Mouse (Mus musculus): ENCODE measurements around the gene Negr1. TPM values are rescaled to one million over a fixed set of nuclear protein-coding genes. Genes with fewer than 3 reads are reported as not detected.

Gene Negr1
- polyA plus RNA-seq, 1 experiment from 2014 or later: 31.6 TPM

DNA sequence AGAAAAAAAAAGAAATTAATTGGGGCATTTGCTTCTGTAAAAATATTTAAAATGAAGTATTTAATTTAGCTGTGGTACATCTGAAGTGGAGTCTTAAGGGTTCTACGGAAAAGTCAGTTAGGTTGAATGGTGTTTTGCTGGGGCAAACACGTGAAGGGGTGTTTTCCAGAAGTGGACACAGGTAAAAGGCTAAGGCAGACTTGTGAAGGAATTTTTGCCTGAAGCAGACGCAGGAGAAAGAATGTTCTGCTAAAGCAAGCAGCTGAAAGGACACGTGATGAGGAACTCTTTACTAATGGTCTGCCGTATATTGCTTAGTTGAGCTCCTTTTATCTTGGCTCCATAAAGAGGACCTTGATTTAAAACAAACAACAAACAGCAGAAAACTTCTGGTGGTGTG lies 148.6 kb downstream of the Negr1 start:
- H3K9ac ChIP-seq: no peak overlapping the region
- 87% methylated on average over 5 of the region's 5 CpGs for WGBS
- no peaks in the 10 kb centered on the region for H3K36me3 ChIP-seq
- no peak for ATAC-seq (ENCODE audit: low FRiP score)
- no peak overlapping the region for H3K4me2 ChIP-seq
- no peaks in the 10 kb centered on the region for H3K4me1 ChIP-seq (replicated peaks)
- H3K4me3 ChIP-seq: no peak overlapping the region
- H3K27ac ChIP-seq: no peak overlapping the region
- H3K9me3 ChIP-seq: no peaks in the 10 kb centered on the region
- H3K27me3 ChIP-seq: no peaks in the 10 kb centered on the region

GRCm38 (mm10) chr3:156710693-156711092 lies 149.1 kb downstream of the Negr1 start:
- 84% methylated on average over 4 of the region's 4 CpGs for WGBS
- no peaks in the 10 kb centered on the region for H3K27me3 ChIP-seq
- no peaks in the 10 kb centered on the region for H3K36me3 ChIP-seq
- H3K27ac ChIP-seq: no peak overlapping the region
- H3K4me1 ChIP-seq (replicated peaks): no peaks in the 10 kb centered on the region
- ATAC-seq (ENCODE audit: low FRiP score): no peak
- H3K4me2 ChIP-seq: no peak overlapping the region
- no peak overlapping the region for H3K9ac ChIP-seq
- H3K9me3 ChIP-seq: no peaks in the 10 kb centered on the region
- no peak overlapping the region for H3K4me3 ChIP-seq

DNA sequence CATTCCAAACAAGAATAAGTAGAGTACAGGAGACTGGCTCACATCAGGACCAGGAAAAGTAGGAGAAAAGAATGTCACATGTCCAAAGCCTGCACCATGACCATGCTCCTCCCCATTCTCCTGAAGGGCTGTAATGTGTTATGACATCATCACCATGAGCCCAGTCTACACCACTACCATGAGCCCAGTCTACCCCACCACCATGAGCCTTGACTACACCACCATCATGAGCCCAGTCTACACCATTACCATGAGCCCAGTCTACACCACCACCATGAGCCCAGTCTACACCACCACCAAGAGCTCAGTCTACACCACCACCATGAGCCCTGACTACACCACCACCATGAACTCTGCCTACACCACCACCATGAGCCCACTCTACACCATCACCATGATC lies 174.7 kb downstream of the Negr1 start:
- Histone ChIP-seq H3K4me3 (no peak overlapping the region), H3K4me1 (replicated peaks) (no peaks in the 10 kb centered on the region), H3K9ac (no peak overlapping the region), H3K9me3 (no peaks in the 10 kb centered on the region), H3K4me2 (no peak overlapping the region), H3K36me3 (no peaks in the 10 kb centered on the region), H3K27ac (no peak overlapping the region), H3K27me3 (no peaks in the 10 kb centered on the region)
- 0 out of 2 replicates have a peak, but pooled peaks have one; percentile 32 for ATAC-seq (ENCODE audit: low FRiP score)

GRCm38 (mm10) chr3:156739529-156739928 lies 177.9 kb downstream of the Negr1 start:
- Histone ChIP-seq H3K27me3 (no peaks in the 10 kb centered on the region), H3K4me2 (no peak overlapping the region), H3K9me3 (no peaks in the 10 kb centered on the region), H3K4me1 (replicated peaks) (no peaks in the 10 kb centered on the region), H3K9ac (no peak overlapping the region), H3K27ac (no peak overlapping the region), H3K4me3 (no peak overlapping the region), H3K36me3 (no peaks in the 10 kb centered on the region)
- ATAC-seq (ENCODE audit: low FRiP score): no peak
- WGBS: 78% methylated on average over 3 of the region's 3 CpGs

- no peak overlapping the region for H3K9ac ChIP-seq
- H3K4me1 ChIP-seq (replicated peaks): no peaks in the 10 kb centered on the region; the same call in 1 of the 2 replicates
- H3K4me3 ChIP-seq: no peak overlapping the region
- ATAC-seq (ENCODE audit: low FRiP score): no peak
- H3K9me3 ChIP-seq: no peaks in the 10 kb centered on the region
- H3K27ac ChIP-seq: no peak overlapping the region
- H3K4me2 ChIP-seq: no peak overlapping the region
- H3K27me3 ChIP-seq: no peaks in the 10 kb centered on the region
- no peaks in the 10 kb centered on the region for H3K36me3 ChIP-seq
- 91% methylated on average over 1 of the region's 1 CpGs for WGBS
These were observed 181.7 kb downstream of the Negr1 start for GRCm38 (mm10) chr3:156743266-156743665.

DNA sequence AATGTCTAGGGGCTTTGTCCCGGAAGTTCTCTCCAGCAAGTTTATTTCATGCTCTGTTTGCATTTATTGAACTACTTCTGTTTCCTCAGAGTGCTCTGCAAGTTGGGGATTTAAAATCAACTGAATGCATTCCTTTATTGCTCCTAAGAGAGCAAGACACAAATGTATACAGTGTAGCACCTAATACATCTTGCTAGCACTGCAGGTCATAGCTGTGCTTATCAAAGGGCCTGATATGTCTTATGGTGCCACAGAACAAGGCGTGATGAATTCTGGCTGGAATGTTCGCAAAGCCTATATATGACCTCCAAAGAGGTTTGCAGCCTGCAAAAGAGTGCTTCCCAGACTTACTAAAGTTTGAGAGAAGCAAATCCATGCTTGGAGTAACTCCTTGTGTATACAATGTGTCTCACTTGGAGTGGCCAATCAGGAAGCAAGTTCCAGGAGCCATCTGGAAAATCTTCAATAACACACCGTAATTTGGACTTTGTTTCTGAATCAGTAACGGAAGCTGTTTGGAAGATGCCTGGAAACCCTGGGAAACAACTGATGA lies 183.7 kb downstream of the Negr1 start:
- Histone ChIP-seq H3K9me3 (no peaks in the 10 kb centered on the region), H3K36me3 (no peaks in the 10 kb centered on the region), H3K27ac (no peak overlapping the region), H3K27me3 (no peaks in the 10 kb centered on the region), H3K9ac (no peak overlapping the region), H3K4me1 (replicated peaks) (no peaks in the 10 kb centered on the region; the same call in 1 of the 2 replicates), H3K4me2 (no peak overlapping the region), H3K4me3 (no peak overlapping the region)
- no peak for ATAC-seq (ENCODE audit: low FRiP score)
- WGBS: 90% methylated on average over 5 of the region's 5 CpGs

GRCm38 (mm10) chr3:156747456-156747855 lies 185.9 kb downstream of the Negr1 start:
- H3K36me3 ChIP-seq: no peaks in the 10 kb centered on the region
- no peaks in the 10 kb centered on the region for H3K9me3 ChIP-seq
- no peak overlapping the region for H3K4me2 ChIP-seq
- no peak overlapping the region for H3K27ac ChIP-seq
- no peak overlapping the region for H3K9ac ChIP-seq
- WGBS: 92% methylated on average over 3 of the region's 3 CpGs
- no peak for ATAC-seq (ENCODE audit: low FRiP score)
- no peaks in the 10 kb centered on the region; the same call in 1 of the 2 replicates for H3K4me1 ChIP-seq (replicated peaks)
- no peaks in the 10 kb centered on the region for H3K27me3 ChIP-seq
- H3K4me3 ChIP-seq: no peak overlapping the region

DNA sequence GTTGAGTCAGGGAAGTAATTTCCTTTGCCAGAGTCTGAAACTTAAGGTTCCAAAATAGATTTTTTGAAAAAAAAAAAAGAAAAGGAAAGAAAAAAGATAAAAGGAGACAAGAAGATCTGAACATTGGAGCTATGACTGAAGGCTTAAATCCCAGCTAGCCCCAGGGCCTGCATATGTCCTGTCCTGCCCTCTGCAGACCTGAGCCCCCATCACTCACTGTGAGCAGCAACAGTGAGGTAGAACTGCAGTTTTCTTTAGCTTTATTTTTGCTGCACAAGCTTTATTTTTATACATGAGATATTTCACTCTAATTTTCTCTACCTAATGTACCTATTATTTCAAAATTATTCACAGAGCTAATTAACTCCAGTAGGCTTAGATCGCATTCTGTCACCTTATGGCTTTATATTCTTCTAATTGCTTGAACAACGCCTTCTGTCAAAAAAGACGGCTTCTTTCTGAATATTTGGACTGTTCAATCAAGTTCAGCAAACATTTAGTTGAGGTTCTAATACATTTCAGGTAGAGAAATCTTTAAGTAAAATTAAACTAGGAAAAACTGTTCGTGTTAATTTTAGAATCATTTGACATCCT lies 192.3 kb downstream of the Negr1 start:
- no peaks in the 10 kb centered on the region for H3K9me3 ChIP-seq
- H3K27me3 ChIP-seq: no peaks in the 10 kb centered on the region
- no peak overlapping the region for H3K4me3 ChIP-seq
- no peaks in the 10 kb centered on the region for H3K36me3 ChIP-seq
- no peak overlapping the region for H3K27ac ChIP-seq
- no peak overlapping the region for H3K9ac ChIP-seq
- no peak for ATAC-seq (ENCODE audit: low FRiP score)
- WGBS: 58% methylated on average over 4 of the region's 4 CpGs
- no peak overlapping the region for H3K4me2 ChIP-seq
- no peaks in the 10 kb centered on the region; the same call in 1 of the 2 replicates for H3K4me1 ChIP-seq (replicated peaks)

DNA sequence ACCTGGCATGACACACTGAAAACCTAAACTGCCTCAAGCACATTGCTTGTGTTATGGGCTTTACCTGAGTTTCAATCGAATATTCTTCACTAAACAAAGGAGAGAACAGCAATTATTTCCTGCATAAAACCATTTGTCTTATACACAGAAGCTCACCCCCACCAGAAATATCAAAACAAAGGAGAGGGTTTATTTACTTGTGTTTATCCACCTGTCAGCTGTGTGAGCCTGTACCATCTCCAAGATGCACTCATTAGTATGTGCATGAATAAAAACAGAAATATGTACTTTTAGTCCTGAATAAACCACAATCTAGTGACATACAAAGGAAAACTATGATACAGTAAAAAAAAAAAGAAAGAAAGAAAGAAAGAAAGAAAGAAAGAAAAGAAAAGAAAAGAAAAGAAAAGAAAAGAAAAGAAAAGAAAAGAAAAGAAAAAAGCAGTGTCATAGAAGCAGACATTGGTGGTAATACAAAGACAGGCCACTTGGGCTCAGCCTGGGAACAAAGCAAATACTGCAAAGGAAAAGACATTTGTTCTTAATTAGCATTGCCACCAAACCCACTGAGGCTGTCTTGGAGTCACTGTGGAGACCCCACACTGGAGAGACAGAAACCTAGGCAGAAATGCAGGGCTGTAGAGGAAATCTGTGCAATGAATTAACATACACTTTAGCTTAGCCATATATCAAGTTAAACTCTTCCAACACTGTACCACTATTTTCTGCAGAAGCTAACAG lies 193.4 kb downstream of the Negr1 start:
- no peak overlapping the region for H3K9ac ChIP-seq
- H3K27me3 ChIP-seq: no peaks in the 10 kb centered on the region
- H3K4me3 ChIP-seq: no peak overlapping the region
- WGBS: 78% methylated on average over 1 of the region's 1 CpGs
- no peak overlapping the region for H3K27ac ChIP-seq
- H3K9me3 ChIP-seq: no peaks in the 10 kb centered on the region
- H3K4me1 ChIP-seq (replicated peaks): no peaks in the 10 kb centered on the region; the same call in 1 of the 2 replicates
- no peak overlapping the region for H3K4me2 ChIP-seq
- no peaks in the 10 kb centered on the region for H3K36me3 ChIP-seq
- no peak for ATAC-seq (ENCODE audit: low FRiP score)

DNA sequence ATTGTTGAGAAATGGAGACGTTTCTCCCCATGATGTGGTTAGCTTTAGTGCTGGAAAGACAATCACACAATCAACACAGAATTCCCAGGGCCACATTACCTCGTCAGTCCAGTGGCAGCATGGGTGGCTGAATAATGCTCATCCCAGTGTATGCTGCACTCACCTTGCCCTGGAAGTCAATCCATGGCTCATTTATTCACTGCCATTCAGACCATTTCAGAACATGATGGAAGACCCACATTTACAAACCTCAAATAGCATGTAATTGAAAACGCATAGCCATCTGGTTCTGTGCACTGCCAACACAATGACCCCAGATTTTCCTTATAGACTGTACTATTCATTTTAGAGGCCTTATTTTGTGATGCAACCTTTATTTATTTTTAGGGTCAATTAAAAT lies 203.4 kb downstream of the Negr1 start:
- 47% methylated on average over 3 of the region's 3 CpGs for WGBS
- Histone ChIP-seq H3K27me3 (no peaks in the 10 kb centered on the region), H3K36me3 (no peaks in the 10 kb centered on the region), H3K9me3 (no peaks in the 10 kb centered on the region), H3K4me2 (no peak overlapping the region), H3K9ac (no peak overlapping the region), H3K4me1 (replicated peaks) (peaks cover 19% of the 10 kb centered on the region), H3K4me3 (no peak overlapping the region), H3K27ac (no peak overlapping the region)
- ATAC-seq (ENCODE audit: low FRiP score): no peak

- no peak for ATAC-seq (ENCODE audit: low FRiP score)
- 73% methylated on average over 2 of the region's 2 CpGs for WGBS
- Histone ChIP-seq H3K4me1 (replicated peaks) (peaks cover 23% of the 10 kb centered on the region), H3K27me3 (no peaks in the 10 kb centered on the region), H3K4me3 (no peak overlapping the region), H3K27ac (no peak overlapping the region), H3K9ac (no peak overlapping the region), H3K36me3 (no peaks in the 10 kb centered on the region), H3K4me2 (no peak overlapping the region), H3K9me3 (no peaks in the 10 kb centered on the region)
These were observed 204.7 kb downstream of the Negr1 start for GRCm38 (mm10) chr3:156766171-156766845.

- H3K4me2 ChIP-seq: no peak overlapping the region
- WGBS: 55% methylated on average over 2 of the region's 2 CpGs
- no peaks in the 10 kb centered on the region for H3K36me3 ChIP-seq
- ATAC-seq (ENCODE audit: low FRiP score): peak; percentile 68; the same call in 1 of the 2 replicates
- no peaks in the 10 kb centered on the region for H3K9me3 ChIP-seq
- no peaks in the 10 kb centered on the region for H3K27me3 ChIP-seq
- no peak overlapping the region for H3K4me3 ChIP-seq
- H3K4me1 ChIP-seq (replicated peaks): peaks cover 27% of the 10 kb centered on the region
- H3K27ac ChIP-seq: no peak overlapping the region
- no peak overlapping the region for H3K9ac ChIP-seq
These were observed 210.0 kb downstream of the Negr1 start for GRCm38 (mm10) chr3:156771626-156772025.

All from hindbrain, embryonic 13.5 days (tissue).